Mouse (Mus musculus) urinary bladder, postnatal 25 days (tissue): ENCODE measurements at regions not wholly inside any gene's neighbourhood (a gene's known extent, or its start where the extent isn't known, plus 50 kb on each side); places are given as distances from the start of the nearest gene placed in this dataset.

Source experiments
- DNase-seq: peaks from one replicate; pipeline ENCODE4 v3.0.0; 2022; ENCODE audit warnings: low spot score

- DNase-seq, result no peak
Observed at GRCm38 (mm10) chr2:48250174-48250573, 563.7 kb upstream of the Acvr2a start.

- no peak for DNase-seq
Observed at GRCm38 (mm10) chr2:48260299-48260698, 553.6 kb upstream of the Acvr2a start.
